9 mouse cellular contexts compared by ENCODE assay signal in genomic region chr7:55870340-55871020, GRCm38 (mm10). TPM values are rescaled to one million over a fixed set of nuclear protein-coding genes. Genes with fewer than 3 reads are reported as not detected.
A peak's percentile ranks its signal among the peaks of the same experiment; 100 is the strongest.
DNase-seq lines count a peak whose midpoint lies in the region; ATAC-seq lines count a peak whose summit lies in the region.
"Had no signal": no experiment of that assay in that cellular context is flagged by ENCODE, and none has a peak within 500 bp of the region (broad histone marks: within the 10 kb centered on the region; RNA-seq: fewer than 3 reads in every experiment).

No protein-coding gene starts in this region.

- peak; percentile 69; the same call in 1 of the 2 replicates for ATAC-seq in kidney, embryonic 16.5 days (ENCODE audit: low FRiP score, low TSS enrichment)

- H3K9me3 ChIP-seq in kidney, embryonic 16.5 days (ENCODE audit: low read length) = no peaks in the 10 kb centered on the region
- H3K9me3 ChIP-seq: neural tube, embryonic 12.5 days had no signal

- H3K27me3 ChIP-seq in kidney, embryonic 16.5 days (ENCODE audit: insufficient read depth, low read length) = no peaks in the 10 kb centered on the region
- H3K27me3 ChIP-seq: neural tube, embryonic 12.5 days had no signal

- DNase-seq in cerebellum, postnatal 14 days = peak; percentile 33 to 50
- DNase-seq in cerebellum, adult 11 months = no peak
- no peak for DNase-seq in kidney, adult 11 months
- peak; percentile 57 for DNase-seq in retina, postnatal 1 day
- DNase-seq in retina, embryonic 14.5 days (ENCODE audit: low spot score) = no peak
- no peak for DNase-seq in MN1 (ENCODE audit: low spot score)
- DNase-seq in ovary, postnatal 10 days (ENCODE audit: low spot score) = no peak

- no peak overlapping the region for H3K4me2 ChIP-seq in kidney, embryonic 16.5 days (replicated peaks; ENCODE audit: low read depth, low read length)
- H3K4me2 ChIP-seq: neural tube, embryonic 12.5 days had no signal

- H3K27ac ChIP-seq in kidney, embryonic 16.5 days (ENCODE audit: low read length) = no peak overlapping the region
- H3K27ac ChIP-seq: neural tube, embryonic 12.5 days had no signal

- no peak overlapping the region for H3K9ac ChIP-seq in kidney, embryonic 16.5 days (replicated peaks; ENCODE audit: low read length)
- H3K9ac ChIP-seq: neural tube, embryonic 12.5 days had no signal

- WGBS in kidney, embryonic 16.5 days = 88% methylated on average over 6 of the region's 6 CpGs

- peaks cover 14% of the 10 kb centered on the region for H3K4me1 ChIP-seq in kidney, embryonic 16.5 days (ENCODE audit: insufficient read depth, low read length)
- H3K4me1 ChIP-seq: neural tube, embryonic 12.5 days had no signal

- peaks cover 27% of the 10 kb centered on the region for H3K36me3 ChIP-seq in kidney, embryonic 16.5 days (ENCODE audit: insufficient read depth, low read length)

- no peak overlapping the region for H3K4me3 ChIP-seq in kidney, embryonic 16.5 days (ENCODE audit: low read length)
- H3K4me3 ChIP-seq: neural tube, embryonic 12.5 days had no signal

RNA-seq across cellular contexts. Expression of gene Cyfip1, which starts 28.9 kb away (rescaled TPM):
- 113 and 114 TPM in 2 replicates for polyA plus RNA-seq in kidney, embryonic 16.5 days (2015; fragmentation: Nextera tagmentation; extraction: Ambion mirVana)

Comparison
In these comparisons a context has a peak if more than half of its experiments do, and no peak if none do; other contexts are left out.
1. DNase-seq: peak in cerebellum, postnatal 14 days (2 of 2) and retina, postnatal 1 day (single experiment); none in cerebellum, adult 11 months (single experiment), kidney, adult 11 months (single experiment), retina, embryonic 14.5 days (single experiment), MN1 (single experiment) and ovary, postnatal 10 days (single experiment).